Comparison of ENCODE assay signal across 27 mouse cellular contexts in genomic region chr13:3715019-3715418, GRCm38 (mm10).
DNase-seq lines count a peak whose midpoint lies in the region; ATAC-seq and TF ChIP-seq lines count a peak whose summit lies in the region.
"Had no signal": no experiment of that assay in that cellular context is flagged by ENCODE, and none has a peak within 500 bp of the region (broad histone marks: within the 10 kb centered on the region; RNA-seq: fewer than 3 reads in every experiment).

No protein-coding gene starts in this region.

- no peak overlapping the region for H3K4me2 ChIP-seq in embryonic facial prominence, embryonic 14.5 days (ENCODE audit: low read depth, low read length)
- no peak overlapping the region for H3K4me2 ChIP-seq in limb, embryonic 12.5 days
- H3K4me2 ChIP-seq in CH12.LX (ENCODE audit: insufficient read depth, low read depth, poor library complexity, severe bottlenecking): no peak overlapping the region
- H3K4me2 ChIP-seq in limb, embryonic 14.5 days (replicated peaks; ENCODE audit: low read depth, low read length, severe bottlenecking): no peak overlapping the region
- H3K4me2 ChIP-seq in hindbrain, postnatal 0 days (ENCODE audit: low read depth, low read length): no peak overlapping the region
- H3K4me2 ChIP-seq: embryonic facial prominence, embryonic 12.5 days; embryonic facial prominence, embryonic 15.5 days; forebrain, embryonic 12.5 days had no signal

- no peaks in the 10 kb centered on the region for H3K79me2 ChIP-seq in CH12.LX (replicated peaks; ENCODE audit: control insufficient read depth, extremely low read depth, insufficient read depth, poor library complexity, severe bottlenecking)

- no peak overlapping the region for H3K9ac ChIP-seq in embryonic facial prominence, embryonic 14.5 days (ENCODE audit: low read depth, low read length)
- H3K9ac ChIP-seq in limb, embryonic 12.5 days (replicated peaks): no peak overlapping the region
- no peak overlapping the region for H3K9ac ChIP-seq in CH12.LX (ENCODE audit: insufficient read depth, low read depth)
- H3K9ac ChIP-seq in limb, embryonic 14.5 days (ENCODE audit: low read depth, low read length, severe bottlenecking): no peak overlapping the region
- H3K9ac ChIP-seq in hindbrain, postnatal 0 days (replicated peaks; ENCODE audit: low read length): no peak overlapping the region
- H3K9ac ChIP-seq: embryonic facial prominence, embryonic 12.5 days; embryonic facial prominence, embryonic 15.5 days; forebrain, embryonic 12.5 days had no signal

- no peaks in the 10 kb centered on the region for H3K9me3 ChIP-seq in embryonic facial prominence, embryonic 14.5 days (ENCODE audit: control insufficient read depth, low read length)
- no peaks in the 10 kb centered on the region for H3K9me3 ChIP-seq in embryonic facial prominence, embryonic 10.5 days
- no peaks in the 10 kb centered on the region for H3K9me3 ChIP-seq in limb, embryonic 12.5 days
- no peaks in the 10 kb centered on the region for H3K9me3 ChIP-seq in limb, embryonic 10.5 days (replicated peaks)
- H3K9me3 ChIP-seq in CH12.LX (replicated peaks; ENCODE audit: low read length): no peaks in the 10 kb centered on the region
- H3K9me3 ChIP-seq in limb, embryonic 14.5 days (ENCODE audit: control insufficient read depth, low read length): no peaks in the 10 kb centered on the region
- no peaks in the 10 kb centered on the region for H3K9me3 ChIP-seq in hindbrain, postnatal 0 days (ENCODE audit: low read length)
- H3K9me3 ChIP-seq: embryonic facial prominence, embryonic 15.5 days; forebrain, embryonic 10.5 days; forebrain, embryonic 12.5 days had no signal

- no peaks in the 10 kb centered on the region for H3K36me3 ChIP-seq in embryonic facial prominence, embryonic 14.5 days (ENCODE audit: control insufficient read depth, insufficient read depth, low read length)
- H3K36me3 ChIP-seq in embryonic facial prominence, embryonic 10.5 days (replicated peaks): no peaks in the 10 kb centered on the region
- H3K36me3 ChIP-seq in limb, embryonic 12.5 days: no peaks in the 10 kb centered on the region
- no peaks in the 10 kb centered on the region for H3K36me3 ChIP-seq in limb, embryonic 10.5 days
- no peaks in the 10 kb centered on the region for H3K36me3 ChIP-seq in CH12.LX (replicated peaks in 1 of 2; ENCODE audit: control insufficient read depth in 1 of 2, insufficient read depth in 1 of 2, low read length in 1 of 2)
- H3K36me3 ChIP-seq in limb, embryonic 14.5 days (ENCODE audit: control insufficient read depth, insufficient read depth, low read length): no peaks in the 10 kb centered on the region
- no peaks in the 10 kb centered on the region for H3K36me3 ChIP-seq in hindbrain, postnatal 0 days (ENCODE audit: insufficient read depth, low read length)
- H3K36me3 ChIP-seq: embryonic facial prominence, embryonic 12.5 days; embryonic facial prominence, embryonic 15.5 days; forebrain, embryonic 10.5 days; forebrain, embryonic 12.5 days had no signal

- H3K27me3 ChIP-seq in embryonic facial prominence, embryonic 14.5 days (replicated peaks; ENCODE audit: control insufficient read depth, insufficient read depth, low read length): no peaks in the 10 kb centered on the region
- no peaks in the 10 kb centered on the region for H3K27me3 ChIP-seq in embryonic facial prominence, embryonic 10.5 days (replicated peaks; ENCODE audit: low read depth, poor library complexity, severe bottlenecking)
- H3K27me3 ChIP-seq in limb, embryonic 12.5 days: no peaks in the 10 kb centered on the region
- H3K27me3 ChIP-seq in limb, embryonic 10.5 days (ENCODE audit: low read depth, poor library complexity, severe bottlenecking): no peaks in the 10 kb centered on the region
- no peaks in the 10 kb centered on the region for H3K27me3 ChIP-seq in CH12.LX (replicated peaks)
- no peaks in the 10 kb centered on the region for H3K27me3 ChIP-seq in limb, embryonic 14.5 days (ENCODE audit: control insufficient read depth, insufficient read depth, low read length)
- no peaks in the 10 kb centered on the region for H3K27me3 ChIP-seq in hindbrain, postnatal 0 days (ENCODE audit: insufficient read depth, low read length)
- H3K27me3 ChIP-seq: embryonic facial prominence, embryonic 12.5 days; embryonic facial prominence, embryonic 15.5 days; forebrain, embryonic 12.5 days had no signal

- peaks cover 18% of the 10 kb centered on the region for H3K4me1 ChIP-seq in embryonic facial prominence, embryonic 14.5 days (ENCODE audit: control insufficient read depth, insufficient read depth, low read length)
- H3K4me1 ChIP-seq in embryonic facial prominence, embryonic 10.5 days: peaks cover 27% of the 10 kb centered on the region
- H3K4me1 ChIP-seq in limb, embryonic 12.5 days (replicated peaks): peaks cover 37% of the 10 kb centered on the region
- peaks cover 25% of the 10 kb centered on the region for H3K4me1 ChIP-seq in limb, embryonic 10.5 days
- no peaks in the 10 kb centered on the region for H3K4me1 ChIP-seq in CH12.LX (ENCODE audit: control insufficient read depth in 1 of 2, insufficient read depth in 2 of 2)
- H3K4me1 ChIP-seq in limb, embryonic 14.5 days (ENCODE audit: control insufficient read depth, insufficient read depth, low read length): peaks cover 18% of the 10 kb centered on the region
- H3K4me1 ChIP-seq in hindbrain, postnatal 0 days (ENCODE audit: insufficient read depth, low read length): no peaks in the 10 kb centered on the region

- no peak for TF ChIP-seq CTCF in CH12.LX (conservative IDR thresholded peaks at IDR 0.05 in 1 of 2, IDR thresholded peaks at IDR 0.05 in 1 of 2; ENCODE audit: low read depth in 2 of 2, low read length in 2 of 2)
- TF ChIP-seq CTCF in hindbrain, postnatal 0 days (IDR thresholded peaks at IDR 0.05; ENCODE audit: low read depth): no peak

- DNase-seq in embryonic facial prominence, embryonic 14.5 days (ENCODE audit: low spot score): peak; percentile 62
- DNase-seq in embryonic facial prominence, embryonic 10.5 days (ENCODE audit: low spot score): no peak
- DNase-seq in limb, embryonic 10.5 days (ENCODE audit: low spot score): no peak
- DNase-seq in CH12.LX (ENCODE audit: extremely low read depth): no peak
- DNase-seq in limb, embryonic 14.5 days (ENCODE audit: low spot score): no peak
- DNase-seq in hindbrain, postnatal 0 days (ENCODE audit: low spot score): no peak
- DNase-seq: adrenal gland, adult 2 months; adrenal gland, postnatal 10 days; adrenal gland, postnatal 25 days; B cell, adult 2 months; cerebellum, adult 11 months; cerebellum, adult 18-20 months; cerebellum, adult 8-10 months; cerebellum, adult 9-11 months; cerebellum, postnatal 14 days; cerebellum, postnatal 36 days; embryo, embryonic 11 days had no signal

- peak overlapping the region; percentile 52; the same call in 1 of the 2 replicates for H3K27ac ChIP-seq in embryonic facial prominence, embryonic 14.5 days (replicated peaks; ENCODE audit: low read depth, low read length)
- no peak overlapping the region for H3K27ac ChIP-seq in embryonic facial prominence, embryonic 10.5 days (replicated peaks)
- 0 out of 2 replicates have a peak overlapping the region, but pooled peaks have one; percentile 62 for H3K27ac ChIP-seq in limb, embryonic 12.5 days
- H3K27ac ChIP-seq in limb, embryonic 10.5 days: no peak overlapping the region
- H3K27ac ChIP-seq in CH12.LX (ENCODE audit: insufficient read depth, low read depth): no peak overlapping the region
- peak overlapping the region; percentile 44; the same call in 1 of the 2 replicates for H3K27ac ChIP-seq in limb, embryonic 14.5 days (replicated peaks; ENCODE audit: low read depth, low read length)
- H3K27ac ChIP-seq in hindbrain, postnatal 0 days: no peak overlapping the region
- H3K27ac ChIP-seq: embryonic facial prominence, embryonic 12.5 days; forebrain, embryonic 10.5 days; forebrain, embryonic 12.5 days had no signal

- TF ChIP-seq POLR2A in CH12.LX (IDR thresholded peaks at IDR 0.05; ENCODE audit: low read depth, low read length): no peak
- TF ChIP-seq POLR2A in limb, embryonic 14.5 days (IDR thresholded peaks at IDR 0.05; ENCODE audit: borderline replicate concordance, extremely low read depth, insufficient read depth, insufficient read length): no peak

- no peak for TF ChIP-seq RAD21 in CH12.LX (IDR thresholded peaks at IDR 0.05; ENCODE audit: low read depth, low read length)

- no peak overlapping the region for H3K4me3 ChIP-seq in embryonic facial prominence, embryonic 14.5 days (ENCODE audit: low read depth, low read length)
- no peak overlapping the region for H3K4me3 ChIP-seq in embryonic facial prominence, embryonic 10.5 days
- no peak overlapping the region for H3K4me3 ChIP-seq in limb, embryonic 12.5 days (replicated peaks)
- no peak overlapping the region for H3K4me3 ChIP-seq in limb, embryonic 10.5 days
- H3K4me3 ChIP-seq in CH12.LX (replicated peaks in 1 of 3; ENCODE audit: low read depth in 2 of 3, low read length in 2 of 3, poor library complexity in 1 of 3): no peak overlapping the region
- H3K4me3 ChIP-seq in limb, embryonic 14.5 days (replicated peaks; ENCODE audit: low read length): no peak overlapping the region
- no peak overlapping the region for H3K4me3 ChIP-seq in hindbrain, postnatal 0 days (ENCODE audit: low read length)
- H3K4me3 ChIP-seq: embryonic facial prominence, embryonic 12.5 days; embryonic facial prominence, embryonic 15.5 days; erythroblast, embryonic 14.5 days; forebrain, embryonic 10.5 days; forebrain, embryonic 12.5 days had no signal

- dilution Hi-C loops in CH12.LX (cut with MboI; ENCODE audit: extremely low pct_ligation_motif_present, extremely low pct_unique_long_range_greater_than_20kb, low sequenced_read_pairs): no loop called here

- WGBS in embryonic facial prominence, embryonic 14.5 days: 61% methylated on average over 4 of the region's 4 CpGs
- 89% methylated on average over 4 of the region's 4 CpGs for WGBS in embryonic facial prominence, embryonic 10.5 days
- 77% methylated on average over 4 of the region's 4 CpGs for WGBS in limb, embryonic 12.5 days
- 88% methylated on average over 4 of the region's 4 CpGs for WGBS in limb, embryonic 10.5 days
- WGBS in limb, embryonic 14.5 days: 59% methylated on average over 4 of the region's 4 CpGs
- 87% methylated on average over 4 of the region's 4 CpGs for WGBS in hindbrain, postnatal 0 days

- ATAC-seq in embryonic facial prominence, embryonic 14.5 days (ENCODE audit: low read depth): no peak
- ATAC-seq in limb, embryonic 12.5 days (ENCODE audit: insufficient number of reproducible peaks, insufficient read depth, low FRiP score, low TSS enrichment, low read depth): no peak
- no peak; the same call in 1 of the 2 replicates for ATAC-seq in limb, embryonic 14.5 days (ENCODE audit: low FRiP score, low read depth)
- ATAC-seq in hindbrain, postnatal 0 days: no peak
- no peak for ATAC-seq in monocyte, adult 5-6 weeks (replicated peaks; ENCODE audit: insufficient number of reproducible peaks, low FRiP score, low TSS enrichment, poor library complexity, severe bottlenecking)
- ATAC-seq: CD4-positive, CD25-positive, alpha-beta regulatory T cell, adult 4 months; forebrain, embryonic 14.5 days; forebrain, embryonic 16.5 days had no signal

- in situ Hi-C loops in CH12.LX (cut with MboI; ENCODE audit: low pct_ligation_motif_present, low pct_unique_long_range_greater_than_20kb, low sequenced_read_pairs): no loop called here

- TF ChIP-seq EP300 in CH12.LX (IDR thresholded peaks at IDR 0.05; ENCODE audit: low read length): no peak

TF ChIP-seq in CH12.LX, 34 proteins besides CTCF, POLR2A, EP300 and RAD21 (continues in another document):
- peak; percentile 26; the same call in 1 of the 2 replicates for TF ChIP-seq BHLHE40 (IDR thresholded peaks at IDR 0.05; ENCODE audit: low read depth, low read length)

Comparison
In these comparisons a context has a peak if more than half of its experiments do, and no peak if none do; other contexts are left out.
1. H3K27ac ChIP-seq: peak in embryonic facial prominence, embryonic 14.5 days (single experiment), limb, embryonic 12.5 days (single experiment) and limb, embryonic 14.5 days (single experiment); none in embryonic facial prominence, embryonic 10.5 days (single experiment), limb, embryonic 10.5 days (single experiment), CH12.LX (single experiment) and hindbrain, postnatal 0 days (single experiment).